Mouse (Mus musculus) kidney, postnatal 10 days (tissue): ENCODE data around the gene Grid2.
A peak's percentile ranks its signal among the peaks of the same experiment; 100 is the strongest.

Experiments
- DNase-seq: peaks from one replicate; pipeline ENCODE4 v3.0.0; 2021; ENCODE audit warnings: mixed read lengths

Gene Grid2

DNA sequence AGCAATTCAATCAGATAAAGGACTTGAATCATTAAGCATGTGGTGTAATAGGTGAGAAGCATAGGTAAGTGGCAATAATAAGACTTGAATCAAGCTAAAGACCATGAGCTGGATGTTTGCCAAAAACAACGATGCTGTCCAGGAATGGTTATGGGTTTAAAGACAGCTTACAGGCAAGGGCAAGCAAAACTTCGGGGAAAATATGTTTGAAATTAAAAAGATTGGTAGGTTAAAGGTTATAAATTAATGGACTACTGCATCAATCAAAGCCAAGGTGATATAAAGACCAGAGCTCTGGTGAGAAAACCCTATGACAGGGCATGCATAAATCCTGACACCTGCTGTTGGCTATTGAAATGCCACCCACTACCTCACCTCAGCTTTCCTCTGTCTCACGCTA lies 1072.2 kb downstream of the Grid2 start:
- DNase-seq, result no peak

DNA sequence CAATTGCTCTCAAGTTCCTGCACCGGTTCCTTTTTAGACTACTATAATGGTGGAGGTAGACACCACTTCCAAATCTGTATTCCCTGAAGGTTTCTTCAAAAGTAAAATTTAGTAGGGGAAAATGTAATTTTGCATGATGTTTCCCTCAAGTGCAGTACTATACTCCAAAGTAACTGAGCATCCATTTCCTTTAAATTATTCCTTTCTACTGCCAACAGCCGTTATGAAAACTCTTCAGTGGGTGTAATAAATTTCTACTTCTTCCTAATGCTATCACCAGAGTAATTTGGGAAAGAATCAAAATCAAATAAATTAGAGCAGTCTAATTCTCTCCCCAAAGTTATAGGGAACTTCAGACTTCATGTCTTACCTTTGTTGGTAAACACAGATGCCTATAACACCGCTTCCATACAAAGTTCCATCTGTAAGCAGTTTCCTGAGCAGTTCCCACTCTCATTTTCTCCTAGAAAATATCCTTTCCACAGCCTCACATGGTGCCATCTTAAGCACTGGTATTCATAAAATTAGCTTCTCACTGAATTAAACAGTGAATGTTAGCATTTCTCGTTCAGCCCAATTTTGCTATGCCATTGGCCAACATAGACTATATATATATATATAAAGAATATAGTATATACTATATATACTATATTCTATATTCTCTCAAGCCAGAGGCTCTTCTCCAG lies 1142.9 kb downstream of the Grid2 start:
- no peak for DNase-seq

DNA sequence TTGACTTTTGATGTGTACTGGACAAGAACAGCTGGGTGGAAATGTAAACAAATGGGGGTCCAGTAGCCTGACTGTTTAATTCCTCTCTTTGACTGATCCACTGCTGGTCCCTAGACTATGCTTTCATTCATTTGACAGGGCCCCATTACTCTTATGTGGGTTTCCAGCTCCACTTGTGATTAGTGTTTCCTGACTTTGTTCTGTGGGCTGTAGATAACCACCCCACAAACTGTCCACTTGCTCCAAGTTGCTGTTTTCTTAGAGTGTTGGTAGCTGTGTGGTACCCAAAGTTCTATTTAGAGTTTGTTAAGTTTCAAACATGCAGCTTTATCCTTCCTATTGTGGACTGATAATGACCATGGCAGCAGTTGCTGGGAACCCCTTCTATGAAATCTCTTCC lies 1172.0 kb downstream of the Grid2 start:
- DNase-seq, result no peak

DNA sequence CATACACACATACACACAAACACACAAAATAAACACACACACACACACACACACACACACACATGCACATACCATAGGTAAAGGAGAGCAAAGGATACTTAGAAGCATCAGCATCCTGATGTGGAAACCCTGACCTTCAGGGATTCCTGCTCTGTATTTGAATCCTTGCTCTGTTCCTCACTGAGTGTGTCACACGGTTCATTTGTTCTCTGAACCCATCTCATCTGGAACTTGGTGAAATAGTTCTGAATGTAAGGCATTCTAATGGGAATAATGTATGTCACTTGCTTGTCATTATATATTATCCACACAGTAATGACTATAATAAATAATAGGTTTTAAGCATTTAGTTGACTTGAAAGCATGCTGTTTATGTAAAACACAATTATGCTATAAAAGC lies 1173.2 kb downstream of the Grid2 start:
- no peak for DNase-seq

DNA sequence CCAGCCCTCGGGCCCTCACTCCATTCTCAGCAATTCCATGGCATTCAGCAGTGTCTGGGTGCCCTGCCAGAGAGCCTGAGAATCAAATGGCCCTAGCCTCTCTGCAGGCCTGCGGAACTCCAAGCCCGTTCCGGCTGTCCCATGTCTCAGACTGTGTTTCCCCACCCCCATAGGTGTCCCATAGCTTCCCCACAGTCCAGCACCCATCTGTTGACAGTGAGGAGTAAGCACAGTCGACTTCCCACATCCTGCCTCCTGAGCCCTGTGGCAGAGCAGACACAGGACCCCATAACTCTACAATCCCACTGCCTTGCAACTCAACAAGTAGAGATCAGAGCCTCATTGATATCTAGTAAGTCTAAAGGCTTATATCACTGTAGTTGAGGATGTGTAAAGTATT lies 1192.5 kb downstream of the Grid2 start:
- no peak for DNase-seq

DNA sequence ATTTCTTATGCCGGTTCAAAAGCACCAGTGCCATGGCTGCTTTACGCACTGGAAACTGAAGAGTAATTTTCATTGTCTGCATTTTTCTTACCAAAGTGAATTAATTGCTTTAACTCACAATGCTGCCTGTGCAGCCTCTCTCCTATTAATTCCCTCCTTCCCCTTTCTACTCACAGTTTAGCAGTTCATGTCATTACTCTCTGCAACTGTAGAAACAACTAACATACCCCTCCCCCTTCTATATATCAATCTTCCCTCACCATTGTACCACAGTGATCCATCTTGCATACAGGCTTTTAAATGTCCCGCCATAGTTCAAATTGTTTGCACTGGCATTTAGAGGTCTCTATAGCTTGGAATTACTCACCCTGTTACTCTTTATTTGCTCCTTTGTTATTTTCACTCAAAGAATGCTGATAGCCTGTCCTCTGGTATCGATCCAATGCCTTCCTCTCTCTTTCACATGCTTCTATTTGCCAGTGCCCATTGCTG lies 1193.2 kb downstream of the Grid2 start:
- DNase-seq, result no peak

DNA sequence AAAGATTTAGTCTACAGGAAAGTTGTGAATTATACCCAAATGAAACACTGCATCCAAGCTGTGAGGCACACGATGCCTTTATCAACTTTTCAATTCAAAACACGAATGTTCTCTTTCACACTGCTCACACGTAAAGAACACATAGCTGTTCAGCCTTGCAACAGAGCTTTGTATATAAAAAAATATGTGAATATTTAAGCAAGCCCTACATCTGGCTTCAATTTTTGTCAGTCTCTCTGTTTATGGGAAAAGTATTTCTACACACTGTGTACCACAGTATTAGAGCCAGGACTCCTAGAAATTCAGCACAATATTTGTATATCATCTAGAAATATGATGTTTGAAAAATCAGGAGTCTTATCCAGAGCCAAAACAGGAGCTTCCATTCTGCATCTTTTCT lies 1195.1 kb downstream of the Grid2 start:
- DNase-seq, result no peak

DNA sequence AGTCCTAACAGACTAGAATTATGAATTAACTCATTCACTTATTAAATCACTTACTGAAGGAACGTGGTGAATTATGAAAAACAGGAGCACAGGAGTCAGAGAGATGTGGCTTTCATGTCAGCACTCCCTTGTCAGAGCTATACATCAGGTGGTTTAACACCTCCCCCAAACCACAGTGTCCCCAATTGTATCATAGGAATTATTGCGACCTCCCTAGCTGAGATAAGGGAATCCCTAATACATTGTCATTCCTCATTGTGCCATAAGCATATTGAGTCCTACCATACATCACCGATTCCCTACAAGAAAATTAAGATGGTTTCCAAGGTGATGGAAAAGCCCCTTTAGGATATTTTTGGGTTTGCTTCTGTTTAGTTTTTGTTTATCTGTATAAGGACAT lies 1224.2 kb downstream of the Grid2 start:
- DNase-seq, result no peak

DNA sequence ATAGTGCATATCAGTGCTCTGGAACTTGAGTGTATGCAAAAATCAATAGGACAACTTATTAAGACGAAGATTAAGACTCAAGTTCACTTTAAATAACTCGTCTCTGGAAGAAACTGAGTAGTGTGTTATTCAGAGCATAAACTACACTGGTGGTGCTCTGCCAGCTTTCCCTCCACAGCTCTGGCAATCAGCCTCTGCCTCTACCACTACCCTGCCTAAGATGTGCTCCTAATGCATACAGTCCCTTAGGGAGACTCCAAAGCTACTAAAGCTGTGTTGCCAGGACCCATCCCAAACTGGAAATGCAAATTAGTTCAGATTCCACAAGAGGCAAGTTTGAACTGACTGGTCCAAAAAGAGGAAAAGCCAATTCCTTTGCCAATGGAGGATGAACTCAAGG lies 1224.9 kb downstream of the Grid2 start:
- DNase-seq, result no peak

DNA sequence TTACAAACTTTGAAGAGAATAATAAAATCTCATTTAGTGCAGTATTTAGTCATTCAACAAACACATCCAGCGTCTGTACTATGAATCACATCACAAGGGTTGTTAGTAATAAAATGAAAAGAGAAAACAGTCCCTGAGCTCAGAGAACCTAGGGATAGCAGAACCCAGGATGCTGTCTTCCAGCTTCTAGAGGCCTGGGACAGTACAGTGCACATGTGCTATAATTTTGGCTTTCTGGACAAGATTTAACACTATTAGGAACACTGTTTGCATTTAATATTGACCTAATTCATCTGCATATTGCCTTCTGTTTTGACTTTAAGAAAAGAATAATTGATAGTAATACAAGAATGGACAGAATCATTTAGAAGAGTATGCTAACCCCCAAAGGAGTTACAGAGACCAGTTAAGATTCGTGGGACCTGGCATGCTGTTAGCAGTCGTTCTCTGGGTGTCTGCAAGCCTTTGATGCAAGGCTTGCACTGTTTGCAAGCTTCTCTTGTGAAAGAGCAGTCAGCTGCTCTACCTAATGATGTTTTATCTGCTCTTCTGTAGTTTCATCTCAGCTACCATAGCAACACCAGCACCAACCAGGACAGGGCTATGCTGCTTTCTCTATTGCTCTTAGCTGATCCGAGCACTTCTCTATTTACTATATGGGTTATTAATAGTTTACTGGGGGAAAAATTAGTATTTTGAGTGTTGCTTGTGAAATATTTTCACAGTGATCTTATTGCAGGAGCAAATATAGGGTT lies 1234.8 kb downstream of the Grid2 start:
- DNase-seq, result no peak

DNA sequence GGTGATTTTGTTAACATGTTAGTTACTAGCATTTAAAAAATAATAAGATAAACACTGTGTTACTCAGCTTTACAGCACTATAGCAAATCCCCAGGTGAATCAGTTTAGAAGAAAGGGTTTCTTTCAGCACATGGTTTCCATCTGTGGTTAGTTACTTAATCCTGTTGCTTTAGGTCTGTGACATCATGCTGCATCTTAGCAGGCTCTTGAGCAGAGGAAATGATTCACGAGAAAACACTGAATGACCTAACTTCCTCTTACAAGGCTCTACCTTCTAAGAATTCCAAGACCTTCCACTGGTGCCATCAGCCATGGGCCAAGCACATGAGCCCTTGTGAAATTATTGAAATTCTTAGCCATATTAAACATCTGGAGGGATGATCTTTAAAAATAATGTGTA lies 1248.7 kb downstream of the Grid2 start:
- no peak for DNase-seq

DNA sequence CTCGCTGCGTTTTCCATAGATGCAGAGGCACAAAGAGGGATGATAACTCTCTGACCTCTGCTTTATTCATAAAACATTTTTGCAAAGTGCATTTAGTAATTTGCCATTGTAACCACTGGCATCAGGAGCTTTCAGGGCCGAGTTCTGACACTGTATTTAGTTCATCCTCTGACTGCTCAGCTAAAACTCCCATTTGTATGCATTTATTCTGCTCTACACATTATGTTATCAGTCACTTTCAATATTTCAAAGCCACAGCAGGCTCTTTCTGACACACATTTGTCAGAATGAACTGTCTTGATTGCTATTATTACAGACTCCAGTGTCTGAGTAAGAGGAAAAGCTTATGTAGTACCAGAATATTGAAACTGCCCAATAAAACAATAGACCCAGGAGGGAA lies 1286.5 kb downstream of the Grid2 start:
- no peak for DNase-seq

DNA sequence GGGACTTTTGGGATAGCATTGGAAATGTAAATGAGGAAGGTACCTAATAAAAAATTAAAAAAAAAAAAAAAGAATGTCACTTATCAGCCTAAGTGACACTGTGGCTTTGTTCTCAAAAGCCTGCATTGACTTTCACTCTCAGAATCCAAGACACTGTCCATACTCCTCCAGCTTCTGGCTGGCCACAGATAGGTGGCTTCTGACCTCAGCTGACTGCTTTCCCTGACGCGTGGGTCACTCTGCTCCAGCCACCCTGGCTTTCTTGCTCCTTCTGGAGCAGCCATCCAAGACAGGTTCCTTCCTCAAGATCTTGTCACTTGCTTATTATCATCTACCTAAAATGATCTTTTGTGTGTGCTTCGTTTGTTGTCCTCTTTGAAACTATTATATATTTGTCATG lies 1298.0 kb downstream of the Grid2 start:
- no peak for DNase-seq

DNA sequence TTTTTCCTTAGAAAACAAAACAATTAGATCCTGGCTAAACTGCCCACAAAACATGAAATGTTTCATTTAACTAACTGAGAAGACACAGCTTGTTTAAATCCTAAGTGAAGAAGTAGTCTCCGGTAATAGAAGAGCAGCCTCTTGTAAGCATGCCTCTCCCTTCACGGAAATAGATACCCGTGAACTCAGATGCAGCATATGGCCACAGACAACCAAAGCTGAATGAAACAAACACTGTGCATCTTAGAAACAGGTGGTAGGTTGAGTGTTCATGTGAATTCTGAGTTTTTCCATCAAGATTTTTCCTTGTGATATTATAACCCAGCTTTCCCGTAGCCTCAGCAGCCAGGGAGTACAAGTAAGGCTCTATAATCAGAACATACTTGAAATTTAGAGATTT lies 1299.5 kb downstream of the Grid2 start:
- no peak for DNase-seq

DNA sequence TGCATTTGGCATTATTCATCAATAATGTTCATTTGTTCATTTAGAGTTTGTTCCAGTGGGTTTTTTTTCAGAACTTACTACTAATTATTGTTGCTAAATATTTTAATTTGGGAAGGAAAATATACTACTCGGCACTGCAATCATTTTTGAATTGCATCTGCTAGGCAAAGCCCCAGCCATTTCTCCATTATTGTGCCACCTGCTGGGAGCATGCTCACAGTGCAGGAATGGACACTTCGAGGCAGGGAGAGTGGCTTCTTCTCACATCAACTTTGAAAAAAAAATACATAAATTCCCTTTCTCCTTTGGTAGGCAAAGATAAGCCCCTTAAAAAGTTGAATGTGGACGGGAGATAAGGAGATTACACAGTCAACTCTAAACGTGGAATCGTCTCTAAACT lies 1312.9 kb downstream of the Grid2 start:
- DNase-seq, result peak; percentile 52

DNA sequence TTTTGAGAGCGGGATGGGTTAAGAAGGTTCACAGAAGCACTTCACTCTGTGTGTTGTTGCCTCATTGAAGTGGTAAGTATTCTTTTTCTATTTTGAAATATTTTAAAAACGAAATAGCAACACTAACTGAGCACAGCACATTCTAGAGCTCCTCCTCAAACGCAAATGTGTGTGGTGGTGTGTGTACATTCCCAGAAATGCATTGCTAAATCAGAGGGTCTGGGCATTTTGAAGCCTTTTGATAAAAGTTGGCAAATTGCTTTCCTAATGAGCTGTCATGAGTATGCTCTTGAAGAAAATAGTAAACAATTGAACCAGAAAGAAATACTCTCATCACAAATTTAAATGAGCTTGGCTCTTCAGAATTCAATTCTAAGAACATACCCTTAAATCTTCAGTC lies 1325.7 kb downstream of the Grid2 start:
- DNase-seq, result no peak

DNA sequence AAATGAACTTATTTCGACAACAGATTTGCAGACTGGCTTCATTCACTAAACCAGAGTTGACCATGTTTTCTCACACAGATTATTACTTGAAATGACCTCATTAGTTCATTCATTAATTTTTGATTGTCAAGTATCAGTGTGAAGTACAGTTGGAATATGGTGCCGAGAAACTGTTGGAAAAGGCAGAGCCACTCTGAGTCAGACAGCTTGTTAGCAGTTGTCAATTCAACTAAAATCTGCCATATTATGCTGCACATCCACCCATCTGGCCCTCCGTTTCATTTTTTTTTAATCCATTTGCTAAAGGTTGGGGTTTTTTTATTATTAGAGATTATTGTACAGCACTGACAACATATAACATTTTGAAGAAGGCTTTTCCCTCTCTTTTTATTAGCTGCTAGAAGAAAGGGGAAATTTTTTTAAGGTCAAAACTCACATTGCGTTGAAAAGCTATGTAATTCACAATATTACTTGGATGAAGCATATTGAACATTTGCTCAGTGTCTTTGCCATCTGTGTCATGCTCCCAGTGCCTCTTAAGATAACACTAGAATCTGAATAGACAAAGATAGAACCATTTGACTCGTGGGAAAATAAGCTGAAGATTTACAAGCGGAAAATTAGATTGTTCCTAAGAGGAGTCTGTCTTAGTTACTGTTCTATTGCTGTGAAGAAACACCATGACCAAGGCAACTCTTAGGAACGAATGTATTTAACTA lies 1333.0 kb downstream of the Grid2 start:
- no peak for DNase-seq

DNA sequence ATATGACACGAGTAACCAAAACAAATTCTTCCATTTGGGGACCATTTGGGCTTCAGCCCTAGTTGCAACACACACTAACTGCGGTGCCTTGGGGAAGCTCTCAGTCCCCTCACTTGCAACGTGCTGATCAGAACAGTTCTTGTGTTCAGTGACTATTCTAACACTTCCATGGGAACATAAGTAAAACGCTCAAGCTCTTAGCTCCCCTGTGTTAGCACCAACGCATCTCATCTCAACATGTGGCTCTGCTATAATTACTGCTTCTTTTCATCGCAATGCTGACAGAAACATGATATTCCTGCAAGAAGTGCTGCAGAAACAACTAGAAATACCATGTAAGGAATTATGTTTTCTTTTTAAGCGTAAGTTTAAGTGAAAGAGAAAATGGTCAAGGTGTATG lies 1340.6 kb downstream of the Grid2 start:
- DNase-seq, result no peak

DNA sequence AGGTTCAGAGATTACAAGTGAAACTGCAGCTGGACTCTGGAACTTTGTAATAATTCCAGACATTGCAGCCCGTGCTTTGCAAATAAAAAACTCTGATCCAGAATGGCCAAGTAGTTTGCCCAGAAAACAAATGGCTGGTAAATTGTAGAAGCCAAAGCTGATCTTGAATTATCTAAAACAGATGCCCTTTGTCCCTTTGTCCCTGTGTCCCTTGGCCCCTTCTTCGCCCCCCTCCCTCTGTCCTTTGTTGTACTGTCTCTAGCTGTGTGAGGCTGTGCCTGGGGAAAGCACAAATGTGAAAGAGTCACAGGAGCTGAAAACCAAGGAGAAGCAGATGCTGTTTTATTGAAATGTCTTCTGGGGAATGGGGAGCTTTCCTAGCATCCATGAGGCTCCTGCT lies 1341.2 kb downstream of the Grid2 start:
- no peak for DNase-seq

DNA sequence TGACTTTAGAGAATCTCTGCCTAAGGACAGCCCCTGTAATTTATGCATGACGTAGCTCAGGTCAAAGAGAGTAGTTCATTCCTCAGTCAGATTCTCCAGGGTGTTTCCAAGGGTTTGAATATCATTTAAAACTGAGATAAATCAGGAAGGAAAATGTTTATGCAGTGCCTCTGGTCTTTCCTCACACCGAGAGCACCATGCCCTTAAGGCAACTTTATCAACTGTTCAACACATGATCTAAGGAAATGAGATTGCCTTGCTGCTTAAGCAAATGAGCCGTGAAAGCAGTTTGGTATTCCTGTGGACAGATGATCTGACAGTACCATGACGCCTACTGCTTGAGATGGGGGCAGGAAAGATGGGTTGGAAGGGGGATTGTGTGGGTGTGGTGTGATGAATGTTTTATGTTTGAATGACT lies 1342.5 kb downstream of the Grid2 start:
- DNase-seq, result no peak

DNA sequence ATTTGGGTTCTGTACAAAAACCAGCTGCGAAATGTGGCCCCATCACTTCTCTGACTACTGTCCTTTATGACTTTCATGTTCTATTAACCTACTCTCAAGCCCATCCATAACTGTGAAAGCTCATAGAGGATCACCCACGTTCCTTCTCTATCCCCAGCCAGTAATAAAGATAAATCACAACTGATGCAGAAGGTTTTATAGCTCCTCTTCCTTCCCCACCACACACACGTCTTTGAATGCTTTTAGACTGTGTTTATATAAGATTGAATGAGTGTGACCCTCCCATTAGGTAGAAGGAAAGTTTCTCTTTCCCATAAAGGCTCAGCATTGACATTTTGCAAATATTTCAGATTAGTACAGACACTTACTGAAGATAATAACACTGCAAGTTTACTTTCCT lies 1350.1 kb downstream of the Grid2 start:
- no peak for DNase-seq

DNA sequence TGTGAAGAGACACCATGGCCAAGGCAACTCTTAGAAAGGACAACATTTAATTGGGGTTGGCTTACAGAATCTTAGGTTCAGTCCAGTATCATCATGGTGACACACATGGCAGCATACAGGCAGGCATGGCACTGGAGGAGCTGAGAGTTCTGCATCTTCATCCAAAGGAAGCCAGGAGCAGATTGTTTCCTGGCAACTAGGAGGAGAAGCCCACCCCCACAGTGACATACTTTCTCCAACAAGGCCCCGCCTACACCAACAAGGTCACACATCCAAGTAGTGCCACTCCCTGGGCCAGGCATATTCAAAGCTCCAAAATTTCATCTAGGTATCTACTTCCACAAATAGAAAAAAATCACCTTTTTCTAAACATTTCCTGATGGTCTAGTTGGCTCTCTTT lies 1351.4 kb downstream of the Grid2 start:
- no peak for DNase-seq

DNA sequence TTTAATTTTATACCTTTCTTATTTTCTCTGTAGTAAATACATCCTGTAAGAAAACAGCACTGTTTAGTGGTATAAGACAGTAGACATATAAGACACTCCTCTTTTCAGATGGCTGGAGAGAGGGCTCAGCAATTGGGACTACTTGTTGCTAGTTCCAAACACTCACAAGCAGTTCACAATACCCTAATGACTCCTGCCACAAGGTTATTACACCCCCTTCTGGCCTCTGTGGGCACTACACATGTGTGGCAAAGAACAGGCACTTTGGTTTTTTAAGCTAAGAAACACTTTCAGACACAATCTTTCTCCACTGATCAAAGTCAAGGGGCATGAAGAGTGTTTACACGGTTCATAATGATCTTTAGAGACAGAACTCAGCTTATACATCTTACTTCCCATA lies 1352.3 kb downstream of the Grid2 start:
- peak; percentile 12 for DNase-seq

DNA sequence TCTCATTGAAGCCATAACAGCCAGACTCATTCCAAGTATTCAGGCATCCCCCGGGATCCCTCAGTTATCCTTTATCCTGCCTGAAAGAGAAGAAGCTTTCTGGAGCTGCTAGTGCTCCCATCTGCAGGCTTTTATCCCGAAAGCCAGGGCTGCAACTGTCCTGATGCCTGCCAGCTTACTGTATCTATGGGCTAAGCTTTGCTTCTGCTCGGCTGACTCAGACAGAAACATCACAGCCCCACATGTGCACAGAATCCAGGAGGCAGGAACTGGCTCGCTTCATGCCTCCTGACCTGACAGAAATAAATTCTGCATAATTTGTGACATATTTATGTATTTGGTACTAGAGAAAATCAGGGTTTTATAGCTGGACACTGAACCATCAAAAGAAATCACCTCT lies 1361.2 kb downstream of the Grid2 start:
- no peak for DNase-seq
